Mouse (Mus musculus) ES-Bruce4 (cell line): ENCODE results near the gene Noto. TPM values are rescaled to one million over a fixed set of nuclear protein-coding genes. Genes with fewer than 3 reads are reported as not detected.

Experiments used
- H3K27ac ChIP-seq: 2 replicates; pipeline ENCODE4 v1.5.1; 2012; ENCODE audit warnings: low read length, inconsistent platforms; ENCODE audit not compliant: insufficient read depth
- H3K27me3 ChIP-seq: 2 replicates; pipeline ENCODE4 v1.6.1; 2012; ENCODE audit warnings: mild to moderate bottlenecking, low read length, inconsistent platforms; ENCODE audit not compliant: control insufficient read depth, poor library complexity, insufficient read depth, severe bottlenecking
- H3K36me3 ChIP-seq: 2 replicates; pipeline ENCODE4 v1.6.1; 2012; ENCODE audit warnings: inconsistent platforms, mild to moderate bottlenecking, low read length, moderate library complexity; ENCODE audit not compliant: control insufficient read depth, poor library complexity, insufficient read depth, severe bottlenecking
- H3K4me1 ChIP-seq: one replicate; pipeline ENCODE4 v1.8.1; 2011; ENCODE audit warnings: low read length; ENCODE audit not compliant: control insufficient read depth, insufficient read depth
- H3K4me3 ChIP-seq: 2 replicates; pipeline ENCODE4 v1.5.1; 2011; ENCODE audit warnings: low read depth, mild to moderate bottlenecking, low read length
- H3K9ac ChIP-seq: 2 replicates; pipeline ENCODE4 v1.6.1; 2012; ENCODE audit warnings: low read depth, mild to moderate bottlenecking, inconsistent platforms; ENCODE audit not compliant: poor library complexity, severe bottlenecking
- H3K9me3 ChIP-seq: replicated peaks from 2 replicates; pipeline ENCODE4 v1.6.1; 2012; ENCODE audit warnings: mild to moderate bottlenecking, low read length, inconsistent platforms; ENCODE audit not compliant: control insufficient read depth, poor library complexity, insufficient read depth, severe bottlenecking
- CTCF ChIP-seq: IDR thresholded peaks from one replicate; pipeline ENCODE4 v1.8.1; 2011; ENCODE audit warnings: low read depth, low read length
- EP300 ChIP-seq: IDR thresholded peaks from 2 replicates; pipeline ENCODE4 v1.6.1; 2011; ENCODE audit warnings: low read depth, low read length; ENCODE audit not compliant: insufficient read depth
- POLR2A ChIP-seq: IDR thresholded peaks from one replicate; pipeline ENCODE4 v1.8.1; 2011; ENCODE audit warnings: low read length; ENCODE audit not compliant: insufficient read depth
- polyA plus RNA-seq: library from polyadenylated mRNA; stranded (reverse); fragments of >200 nt; gene quantifications from 2 replicates; pipeline ENCODE4 v1.2.4, GENCODE M21; 2011; ENCODE audit warnings: low read depth; ENCODE audit not compliant: missing spikeins, insufficient read depth, insufficient read length

Noto gene
- polyA plus RNA-seq, 1 experiment: not detected

- Histone ChIP-seq H3K27me3 (no peaks in the 10 kb centered on the region; the same call in 1 of the 2 replicates), H3K27ac (no peak overlapping the region), H3K36me3 (no peaks in the 10 kb centered on the region), H3K9ac (peak overlapping the region; percentile 49), H3K4me3 (peak overlapping the region; percentile 54), H3K9me3 (no peaks in the 10 kb centered on the region), H3K4me1 (no peaks in the 10 kb centered on the region)
- TF ChIP-seq EP300: no peak
- TF ChIP-seq CTCF: no peak
- no peak for TF ChIP-seq POLR2A
These were observed 14.7 kb upstream of the Noto start for GRCm38 (mm10) chr6:85409003-85409402.

GRCm38 (mm10) chr6:85410771-85411273, 12.9 kb upstream of the Noto start:
- TF ChIP-seq EP300: no peak
- TF ChIP-seq POLR2A: no peak
- peak; percentile 63 for TF ChIP-seq CTCF
- Histone ChIP-seq H3K4me1 (no peaks in the 10 kb centered on the region), H3K9ac (no peak overlapping the region), H3K36me3 (no peaks in the 10 kb centered on the region), H3K4me3 (no peak overlapping the region), H3K27me3 (no peaks in the 10 kb centered on the region; the same call in 1 of the 2 replicates), H3K9me3 (no peaks in the 10 kb centered on the region), H3K27ac (0 out of 2 replicates have a peak overlapping the region, but pooled peaks have one; percentile 40)

- no peak overlapping the region for H3K4me3 ChIP-seq
These were observed 7.9 kb upstream of the Noto start for GRCm38 (mm10) chr6:85415829-85416228.

GRCm38 (mm10) chr6:85419150-85419549, 4.5 kb upstream of the Noto start:
- H3K27me3 ChIP-seq: no peaks in the 10 kb centered on the region
- no peaks in the 10 kb centered on the region for H3K4me1 ChIP-seq
- no peak overlapping the region for H3K27ac ChIP-seq
- H3K4me3 ChIP-seq: no peak overlapping the region
- H3K36me3 ChIP-seq: no peaks in the 10 kb centered on the region
- H3K9me3 ChIP-seq: no peaks in the 10 kb centered on the region
- no peak overlapping the region for H3K9ac ChIP-seq
- no peak for TF ChIP-seq POLR2A
- TF ChIP-seq CTCF: no peak
- no peak for TF ChIP-seq EP300

More at GRCm38 (mm10) chr6:85415829-85416228, 7.9 kb upstream of the Noto start:
- H3K9me3 ChIP-seq: no peaks in the 10 kb centered on the region
- H3K36me3 ChIP-seq: no peaks in the 10 kb centered on the region
- H3K9ac ChIP-seq: no peak overlapping the region
- no peaks in the 10 kb centered on the region for H3K4me1 ChIP-seq
- no peak overlapping the region for H3K27ac ChIP-seq
- no peaks in the 10 kb centered on the region for H3K27me3 ChIP-seq
- TF ChIP-seq CTCF (no peak), EP300 (no peak), POLR2A (no peak)

GRCm38 (mm10) chr6:85431274-85431841, 7.7 kb downstream of the Noto start:
- Histone ChIP-seq H3K4me3 (peak overlapping the region; percentile 98), H3K27ac (no peak overlapping the region), H3K36me3 (no peaks in the 10 kb centered on the region), H3K9me3 (no peaks in the 10 kb centered on the region), H3K4me1 (peaks cover 3% of the 10 kb centered on the region), H3K27me3 (no peaks in the 10 kb centered on the region), H3K9ac (0 out of 2 replicates have a peak overlapping the region, but pooled peaks have one; percentile 74)
- TF ChIP-seq POLR2A: no peak
- no peak for TF ChIP-seq CTCF
- no peak for TF ChIP-seq EP300

- Histone ChIP-seq H3K27ac (peak within 1 kb of the TSS; percentile 23; the same call in 1 of the 2 replicates), H3K9me3 (no peaks in the 10 kb centered on the region), H3K36me3 (no peaks in the 10 kb centered on the region), H3K4me1 (peaks cover 3% of the 10 kb centered on the region), H3K27me3 (no peaks in the 10 kb centered on the region), H3K4me3 (peak within 1 kb of the TSS; percentile 98), H3K9ac (peak within 1 kb of the TSS; percentile 74)
- TF ChIP-seq CTCF (no peak), EP300 (no peak), POLR2A (no peak)
These were observed 8.3 kb downstream of the Noto start, which contains the start of gene Smyd5 for GRCm38 (mm10) chr6:85431842-85432431. Smyd5 (plus strand) TSS chr6:85431989.
